Mouse (Mus musculus) forebrain, embryonic 14.5 days (tissue): ENCODE measurements at regions not wholly inside any gene's neighbourhood (a gene's known extent, or its start where the extent isn't known, plus 50 kb on each side); places are given as distances from the start of the nearest gene placed in this dataset.
"Not testable (repeated sequence)": the region's sequence is repeated elsewhere in the genome, so short reads cannot be mapped to it uniquely, and the experiment has no call there.

Experiments
- ATAC-seq: fragments of 200-750 bp; cut with Nextera tagmentation; 2 replicates; pipeline ENCODE4 v1.8.0; 2017; ENCODE audit warnings: mild to moderate bottlenecking, moderate library complexity
- DNase-seq: peaks from one replicate; pipeline ENCODE4 v3.0.0-alpha.2; 2015; ENCODE audit warnings: low spot score
- H3K27ac ChIP-seq: fragments of 300-500 bp; sonication (generic); 2 replicates; pipeline ENCODE4 v1.5.1; 2014; ENCODE audit warnings: low read depth, mild to moderate bottlenecking, control low read depth, low read length, moderate library complexity
- H3K27me3 ChIP-seq: fragments of 300-500 bp; sonication (generic); replicated peaks from 2 replicates; pipeline ENCODE4 v1.6.1; 2014; ENCODE audit warnings: low read length, control low read depth, mixed read lengths; ENCODE audit not compliant: control insufficient read depth, insufficient read depth
- H3K36me3 ChIP-seq: fragments of 300-500 bp; sonication (generic); 2 replicates; pipeline ENCODE4 v1.6.1; 2014; ENCODE audit warnings: low read length, control low read depth; ENCODE audit not compliant: control insufficient read depth, insufficient read depth
- H3K4me1 ChIP-seq: fragments of 300-500 bp; sonication (generic); 2 replicates; pipeline ENCODE4 v1.6.1; 2014; ENCODE audit warnings: antibody characterized with exemption, low read length, control low read depth; ENCODE audit not compliant: control insufficient read depth, insufficient read depth
- H3K4me2 ChIP-seq: fragments of 300-500 bp; sonication (generic); 2 replicates; pipeline ENCODE4 v1.6.1; 2014; ENCODE audit warnings: mild to moderate bottlenecking, control low read depth, low read length
- H3K4me3 ChIP-seq: fragments of 300-500 bp; sonication (generic); 2 replicates; pipeline ENCODE4 v1.5.1; 2014; ENCODE audit warnings: low read depth, low read length, control low read depth
- H3K9ac ChIP-seq: fragments of 300-500 bp; sonication (generic); 2 replicates; pipeline ENCODE4 v1.6.1; 2014; ENCODE audit warnings: mild to moderate bottlenecking, low read length, control low read depth, moderate library complexity
- H3K9me3 ChIP-seq: fragments of 300-500 bp; sonication (generic); replicated peaks from 2 replicates; pipeline ENCODE4 v1.6.1; 2016; ENCODE audit warnings: low read length, control low read depth, mixed read lengths; ENCODE audit not compliant: control insufficient read depth
- WGBS: fragments of 180-500 bp; shearing (Covaris S2); extraction: QIAGEN DNeasy Blood & Tissue Kit; methylation state at CpG from one replicate; pipeline ENCODE4 v1.1.7; 2014; 5-methylcytosine and 5-hydroxymethylcytosine counted together

DNA sequence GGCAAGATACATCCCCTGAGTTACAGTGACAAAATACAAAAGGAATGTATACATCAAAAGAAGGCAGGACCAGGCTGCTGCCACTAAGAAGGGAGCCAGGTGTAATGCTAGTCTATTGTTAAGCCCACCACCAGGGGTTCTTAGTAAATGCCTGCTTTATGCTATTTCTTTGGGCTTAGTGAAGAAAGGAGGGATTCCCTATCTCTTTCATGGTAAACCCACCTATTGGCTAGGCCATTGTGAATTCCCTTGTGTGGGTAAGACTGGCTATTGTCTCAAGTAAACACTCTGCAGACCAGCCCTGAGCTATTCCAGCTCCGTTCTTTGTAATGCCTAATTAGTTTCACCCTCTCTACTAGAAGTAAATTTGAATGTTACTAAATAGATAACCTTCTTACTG is 716.6 kb upstream of the 1700015G11Rik start:
- not testable (repeated sequence) for DNase-seq, H3K4me3 ChIP-seq, H3K27ac ChIP-seq, H3K9ac ChIP-seq, H3K4me1 ChIP-seq, H3K36me3 ChIP-seq, ATAC-seq, H3K27me3 ChIP-seq, H3K9me3 ChIP-seq, H3K4me2 ChIP-seq
- WGBS = 4% methylated on average over 1 of the region's 1 CpGs

DNA sequence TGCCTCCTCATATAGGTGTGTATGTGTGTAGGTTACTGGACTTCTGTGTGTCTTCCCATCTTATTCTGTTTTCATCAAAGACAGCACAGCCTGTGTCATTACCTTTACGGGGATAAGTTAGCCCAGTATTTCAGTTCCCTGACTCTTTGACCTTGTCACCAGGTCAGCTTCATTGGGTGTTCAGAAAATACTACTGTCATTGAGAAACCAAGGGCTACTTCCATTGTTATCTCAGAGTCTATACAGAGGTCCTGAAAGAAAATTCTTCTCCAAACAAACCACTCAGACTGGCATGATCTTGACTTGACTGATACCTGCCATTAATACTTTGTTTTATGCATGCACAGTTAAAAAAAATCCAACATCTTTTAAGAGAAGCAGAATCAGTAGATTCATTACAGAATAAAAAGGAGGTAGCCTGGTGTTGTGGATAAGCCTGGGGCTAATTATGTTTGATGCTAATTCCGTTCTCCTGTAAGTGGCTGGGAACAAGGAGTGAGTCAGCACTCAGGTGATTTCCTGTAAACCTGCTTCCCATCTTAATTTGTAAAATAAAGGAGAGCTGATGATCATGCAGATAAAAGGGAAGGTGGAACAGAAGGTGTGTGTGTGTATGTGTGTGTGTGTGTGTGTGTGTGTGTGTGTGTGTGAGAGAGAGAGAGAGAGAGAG is 710.8 kb upstream of the 1700015G11Rik start:
- Histone ChIP-seq H3K27me3 (no peaks in the 10 kb centered on the region), H3K36me3 (no peaks in the 10 kb centered on the region), H3K4me2 (no peak overlapping the region), H3K27ac (no peak overlapping the region), H3K9ac (no peak overlapping the region), H3K4me1 (no peaks in the 10 kb centered on the region), H3K4me3 (no peak overlapping the region), H3K9me3 (no peaks in the 10 kb centered on the region)
- DNase-seq (no peak), ATAC-seq (no peak)
- WGBS = 79% methylated on average over 2 of the region's 2 CpGs

- peak; percentile 57 for DNase-seq
- WGBS = 54% methylated on average over 3 of the region's 3 CpGs
Observed at GRCm38 (mm10) chr7:52702464-52703145, 687.1 kb upstream of the 1700015G11Rik start.

GRCm38 (mm10) chr7:52668341-52668740 is 652.8 kb upstream of the 1700015G11Rik start:
- 83% methylated on average over 1 of the region's 1 CpGs for WGBS
- peak; percentile 40; the same call in 1 of the 2 replicates for ATAC-seq
- H3K4me3 ChIP-seq = no peak overlapping the region

More at GRCm38 (mm10) chr7:52702464-52703145, 687.1 kb upstream of the 1700015G11Rik start:
- no peaks in the 10 kb centered on the region for H3K27me3 ChIP-seq
- no peak overlapping the region for H3K9ac ChIP-seq
- peak; percentile 76; the same call in 1 of the 2 replicates for ATAC-seq
- no peaks in the 10 kb centered on the region for H3K9me3 ChIP-seq
- no peak overlapping the region for H3K27ac ChIP-seq
- H3K4me1 ChIP-seq = no peaks in the 10 kb centered on the region
- H3K36me3 ChIP-seq = no peaks in the 10 kb centered on the region
- H3K4me3 ChIP-seq = no peak overlapping the region
- H3K4me2 ChIP-seq = no peak overlapping the region

More at GRCm38 (mm10) chr7:52668341-52668740, 652.8 kb upstream of the 1700015G11Rik start:
- no peaks in the 10 kb centered on the region for H3K9me3 ChIP-seq
- H3K4me1 ChIP-seq = no peaks in the 10 kb centered on the region
- H3K27ac ChIP-seq = no peak overlapping the region
- H3K36me3 ChIP-seq = no peaks in the 10 kb centered on the region
- peak; percentile 74 for DNase-seq
- H3K27me3 ChIP-seq = no peaks in the 10 kb centered on the region
- no peak overlapping the region for H3K9ac ChIP-seq
- no peak overlapping the region for H3K4me2 ChIP-seq
